ENCODE assay signal across 9 mouse cellular contexts in the genomic region with DNA sequence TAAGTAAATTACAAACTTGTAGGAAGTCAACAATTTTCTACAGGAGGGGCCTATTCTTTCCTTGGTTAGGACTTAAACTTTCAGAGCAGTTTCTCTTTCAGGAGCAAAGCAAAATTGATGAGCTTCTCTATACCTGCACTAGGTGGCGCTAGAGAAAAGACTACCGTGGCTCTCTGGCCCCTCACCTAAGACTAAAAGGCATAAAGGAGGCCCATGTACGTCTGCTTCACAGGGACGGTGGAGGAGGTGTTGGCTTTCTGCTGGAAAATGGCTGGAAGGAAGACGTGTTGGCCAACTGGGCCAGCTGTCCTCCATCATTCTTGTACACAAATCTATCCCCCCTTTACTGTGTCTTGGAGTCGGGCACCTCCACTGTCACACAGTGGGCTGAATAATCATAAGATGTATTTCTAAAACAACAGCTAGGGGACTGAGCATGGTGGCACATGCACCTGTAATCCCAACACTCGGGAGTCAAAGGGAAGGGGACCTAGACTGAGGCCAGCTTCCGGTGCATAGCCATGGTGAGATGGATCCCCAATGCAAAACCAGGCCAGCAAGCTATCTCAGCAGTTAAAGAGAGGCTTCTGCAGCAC. TPM values are rescaled to one million over a fixed set of nuclear protein-coding genes. Genes with fewer than 3 reads are reported as not detected.
DNase-seq lines count a peak whose midpoint lies in the region; ATAC-seq and TF ChIP-seq lines count a peak whose summit lies in the region.
"Had no signal": no experiment of that assay in that cellular context is flagged by ENCODE, and none has a peak within 500 bp of the region (broad histone marks: within the 10 kb centered on the region; RNA-seq: fewer than 3 reads in every experiment).

No protein-coding gene starts in this region.

- WGBS in intestine, postnatal 0 days: 48% methylated on average over 8 of the region's 8 CpGs
- WGBS in intestine, embryonic 15.5 days: 42% methylated on average over 8 of the region's 8 CpGs
- 38% methylated on average over 8 of the region's 8 CpGs for WGBS in lung, postnatal 0 days

- CTCF ChIA-PET in Patski (lab: Charles Lee): interaction anchor here (0.9 to 7.7 kb wide), 20 partner anchors 10 to 460 kb away, joined by 3 to 113 read pairs (median 4); a partner anchor contains a TSS

- H3K4me1 ChIP-seq in intestine, postnatal 0 days (replicated peaks; ENCODE audit: control insufficient read depth, insufficient read depth, low read length): no peaks in the 10 kb centered on the region
- peaks cover 9% of the 10 kb centered on the region; the same call in 1 of the 2 replicates for H3K4me1 ChIP-seq in intestine, embryonic 15.5 days (replicated peaks)
- peaks cover 6% of the 10 kb centered on the region; the same call in 1 of the 2 replicates for H3K4me1 ChIP-seq in lung, postnatal 0 days (ENCODE audit: insufficient read depth, low read depth, low read length)

- no peak overlapping the region for H3K27ac ChIP-seq in intestine, postnatal 0 days (ENCODE audit: low read depth, low read length)
- H3K27ac ChIP-seq in intestine, embryonic 15.5 days: no peak overlapping the region
- H3K27ac ChIP-seq in lung, postnatal 0 days (ENCODE audit: low read length): no peak overlapping the region

- TF ChIP-seq CTCF in intestine, postnatal 0 days (IDR thresholded peaks at IDR 0.05; ENCODE audit: low read depth): peak; percentile 80
- peak; percentile 84 for TF ChIP-seq CTCF in Patski (IDR thresholded peaks at IDR 0.05)
- TF ChIP-seq CTCF in lung, postnatal 0 days (IDR thresholded peaks at IDR 0.05): peak; percentile 82

- no peaks in the 10 kb centered on the region for H3K9me3 ChIP-seq in intestine, postnatal 0 days (ENCODE audit: control insufficient read depth)
- H3K9me3 ChIP-seq in intestine, embryonic 15.5 days: no peaks in the 10 kb centered on the region
- H3K9me3 ChIP-seq in lung, postnatal 0 days (ENCODE audit: low read length): no peaks in the 10 kb centered on the region

- no peak for TF ChIP-seq EP300 in lung, postnatal 0 days (IDR thresholded peaks at IDR 0.05)

- POLR2A ChIA-PET in Patski (lab: Charles Lee): interaction anchor here (0.7 kb wide), 1 partner anchor 417 kb away, joined by 3 read pairs; no protein-coding TSS in a partner anchor

- peak; percentile 63 for DNase-seq in CD4-positive helper T cell, adult 2 months (ENCODE audit: low read depth, low spot score)
- no peak for DNase-seq in Patski (ENCODE audit: low read depth, low spot score)
- peak; percentile 77 for DNase-seq in lung, postnatal 0 days (ENCODE audit: low spot score)
- DNase-seq in thymus, postnatal 14 days: peak; percentile 69
- no peak for DNase-seq in frontal cortex, postnatal 14 days (ENCODE audit: low spot score in 2 of 2)

- peaks cover 5% of the 10 kb centered on the region; the same call in 1 of the 2 replicates for H3K36me3 ChIP-seq in intestine, postnatal 0 days (ENCODE audit: control insufficient read depth, insufficient read depth)
- no peaks in the 10 kb centered on the region for H3K36me3 ChIP-seq in intestine, embryonic 15.5 days
- H3K36me3 ChIP-seq in lung, postnatal 0 days (ENCODE audit: insufficient read depth, low read length): no peaks in the 10 kb centered on the region

- no peak for ATAC-seq in intestine, postnatal 0 days
- ATAC-seq in intestine, embryonic 15.5 days: no peak
- ATAC-seq in Patski: peak; percentile 42
- peak; percentile 72; the same call in 1 of the 2 replicates for ATAC-seq in erythroid progenitor cell, adult 5-6 weeks (replicated peaks; ENCODE audit: low FRiP score, poor library complexity, severe bottlenecking)
- ATAC-seq in lung, postnatal 0 days: no peak

- no peak overlapping the region for H3K4me2 ChIP-seq in intestine, postnatal 0 days (replicated peaks; ENCODE audit: low read depth)
- H3K4me2 ChIP-seq in intestine, embryonic 15.5 days (replicated peaks): no peak overlapping the region
- no peak overlapping the region for H3K4me2 ChIP-seq in lung, postnatal 0 days (replicated peaks; ENCODE audit: low read depth, low read length)

- no peak overlapping the region for H3K9ac ChIP-seq in intestine, postnatal 0 days (ENCODE audit: low read depth, low read length)
- no peak overlapping the region for H3K9ac ChIP-seq in intestine, embryonic 15.5 days
- no peak overlapping the region for H3K9ac ChIP-seq in lung, postnatal 0 days (replicated peaks; ENCODE audit: low read depth)

- no peaks in the 10 kb centered on the region for H3K27me3 ChIP-seq in intestine, postnatal 0 days (replicated peaks; ENCODE audit: control insufficient read depth, insufficient read depth, low read length)
- H3K27me3 ChIP-seq in intestine, embryonic 15.5 days (replicated peaks): no peaks in the 10 kb centered on the region
- H3K27me3 ChIP-seq in Patski: no peaks in the 10 kb centered on the region
- H3K27me3 ChIP-seq in lung, postnatal 0 days (replicated peaks; ENCODE audit: insufficient read depth, low read length): no peaks in the 10 kb centered on the region
- H3K27me3 ChIP-seq: megakaryocyte, embryonic 14.5 days had no signal

- in situ Hi-C loops in Patski (cut with MboI; ENCODE audit: low pct_unique_long_range_greater_than_20kb): loop anchor here (25.0 kb wide), 1 partner anchor 1325 kb away; a partner anchor contains a TSS

- H3K4me3 ChIP-seq in intestine, postnatal 0 days (ENCODE audit: low read depth, low read length): no peak overlapping the region
- H3K4me3 ChIP-seq in intestine, embryonic 15.5 days (replicated peaks): no peak overlapping the region
- no peak overlapping the region for H3K4me3 ChIP-seq in lung, postnatal 0 days (ENCODE audit: low read depth, low read length)
- H3K4me3 ChIP-seq: megakaryocyte, embryonic 14.5 days had no signal

RNA-seq across cellular contexts. Expression of a gene that starts 36.0 kb away (rescaled TPM):
- polyA plus RNA-seq in intestine, postnatal 0 days (2015; fragmentation: Nextera tagmentation; extraction: Ambion mirVana): not detected in 2 replicates
- polyA plus RNA-seq in intestine, embryonic 15.5 days (2015; fragmentation: Nextera tagmentation; extraction: Ambion mirVana): not detected in 2 replicates
- polyA plus RNA-seq in Patski (2021): not detected
- total RNA-seq in erythroid progenitor cell, adult 5-6 weeks (2015; ENCODE audit: low replicate concordance): not detected in 2 replicates
- not detected in 2 replicates for total RNA-seq in erythroid progenitor cell, adult 5-6 weeks (2017; ENCODE audit: low replicate concordance)
- not detected in 2 replicates for polyA plus RNA-seq in lung, postnatal 0 days (2015; fragmentation: Nextera tagmentation; extraction: Ambion mirVana)

RNA-seq across cellular contexts. Expression of a gene that starts 54.1 kb away (rescaled TPM):
- 12.9 and 13.2 TPM in 2 replicates for polyA plus RNA-seq in intestine, postnatal 0 days (2015; fragmentation: Nextera tagmentation; extraction: Ambion mirVana)
- polyA plus RNA-seq in intestine, embryonic 15.5 days (2015; fragmentation: Nextera tagmentation; extraction: Ambion mirVana): 20.0 and 21.7 TPM in 2 replicates
- 7.2 TPM for polyA plus RNA-seq in Patski (2021)
- 1.4 and 1.7 TPM in 2 replicates for total RNA-seq in erythroid progenitor cell, adult 5-6 weeks (2015; ENCODE audit: low replicate concordance)
- total RNA-seq in erythroid progenitor cell, adult 5-6 weeks (2017; ENCODE audit: low replicate concordance): 1.0 and 2.0 TPM in 2 replicates
- 8.0 and 8.9 TPM in 2 replicates for polyA plus RNA-seq in lung, postnatal 0 days (2015; fragmentation: Nextera tagmentation; extraction: Ambion mirVana)

RNA-seq across cellular contexts. Expression of a gene that starts 55.2 kb away (rescaled TPM):
- polyA plus RNA-seq in intestine, postnatal 0 days (2015; fragmentation: Nextera tagmentation; extraction: Ambion mirVana): 6.9 and 8.5 TPM in 2 replicates
- polyA plus RNA-seq in intestine, embryonic 15.5 days (2015; fragmentation: Nextera tagmentation; extraction: Ambion mirVana): 21.2 and 23.3 TPM in 2 replicates
- polyA plus RNA-seq in Patski (2021): 10.5 TPM
- 3.6 and 8.4 TPM in 2 replicates for total RNA-seq in erythroid progenitor cell, adult 5-6 weeks (2015; ENCODE audit: low replicate concordance)
- total RNA-seq in erythroid progenitor cell, adult 5-6 weeks (2017; ENCODE audit: low replicate concordance): 2.9 and 3.1 TPM in 2 replicates
- polyA plus RNA-seq in lung, postnatal 0 days (2015; fragmentation: Nextera tagmentation; extraction: Ambion mirVana): 6.1 and 6.2 TPM in 2 replicates

Comparison
In these comparisons a context has a peak if more than half of its experiments do, and no peak if none do; other contexts are left out.
1. ATAC-seq: peak in Patski (single experiment) and erythroid progenitor cell, adult 5-6 weeks (single experiment); none in intestine, postnatal 0 days (single experiment), intestine, embryonic 15.5 days (single experiment) and lung, postnatal 0 days (single experiment).
2. DNase-seq: peak in CD4-positive helper T cell, adult 2 months (single experiment), lung, postnatal 0 days (single experiment) and thymus, postnatal 14 days (single experiment); none in Patski (single experiment) and frontal cortex, postnatal 14 days (0 of 2).
3. Peak in every context shown above with its lines, with median percentiles within 50 percentile points of each other: CTCF ChIP-seq.